In genomic region chr6:3470706-3471105, GRCm38 (mm10) we compare ENCODE assay signal across 25 mouse cellular contexts. TPM values are rescaled to one million over a fixed set of nuclear protein-coding genes. Genes with fewer than 3 reads are reported as not detected.
"Had no signal": no experiment of that assay in that cellular context is flagged by ENCODE, and none has a peak within 500 bp of the region (broad histone marks: within the 10 kb centered on the region; RNA-seq: fewer than 3 reads in every experiment).

No protein-coding gene starts in this region.

- H3K4me1 ChIP-seq: limb, embryonic 13.5 days; liver, embryonic 12.5 days; liver, embryonic 15.5 days; lung, embryonic 15.5 days; megakaryocyte, embryonic 14.5 days; midbrain, embryonic 10.5 days; midbrain, embryonic 15.5 days; neural tube, embryonic 12.5 days; neural tube, embryonic 15.5 days had no signal

- H3K27me3 ChIP-seq: limb, embryonic 13.5 days; liver, embryonic 12.5 days; liver, embryonic 15.5 days; lung, embryonic 15.5 days; megakaryocyte, embryonic 14.5 days; midbrain, embryonic 15.5 days; neural tube, embryonic 12.5 days; neural tube, embryonic 15.5 days had no signal

- H3K4me3 ChIP-seq: layer of hippocampus, adult 2 months; limb, embryonic 13.5 days; liver, embryonic 12.5 days; liver, embryonic 15.5 days; lung, embryonic 15.5 days; megakaryocyte, embryonic 14.5 days; midbrain, embryonic 10.5 days; midbrain, embryonic 15.5 days; neural tube, embryonic 12.5 days; neural tube, embryonic 15.5 days had no signal

- H3K27ac ChIP-seq: kidney, postnatal 0 days; layer of hippocampus, adult 2 months; limb, embryonic 13.5 days; liver, embryonic 12.5 days; liver, embryonic 15.5 days; lung, embryonic 15.5 days; midbrain, embryonic 10.5 days; midbrain, embryonic 15.5 days; neural tube, embryonic 12.5 days; neural tube, embryonic 15.5 days had no signal

- H3K36me3 ChIP-seq: limb, embryonic 13.5 days; liver, embryonic 12.5 days; liver, embryonic 15.5 days; lung, embryonic 15.5 days; midbrain, embryonic 10.5 days; midbrain, embryonic 15.5 days; neural tube, embryonic 12.5 days; neural tube, embryonic 15.5 days had no signal

- H3K4me2 ChIP-seq: limb, embryonic 13.5 days; liver, embryonic 12.5 days; liver, embryonic 15.5 days; lung, embryonic 15.5 days; midbrain, embryonic 15.5 days; neural tube, embryonic 12.5 days; neural tube, embryonic 15.5 days had no signal

- H3K9me3 ChIP-seq: limb, embryonic 13.5 days; liver, embryonic 12.5 days; liver, embryonic 15.5 days; lung, embryonic 15.5 days; megakaryocyte, embryonic 14.5 days; midbrain, embryonic 10.5 days; midbrain, embryonic 15.5 days; neural tube, embryonic 12.5 days; neural tube, embryonic 15.5 days had no signal

- ATAC-seq: liver, embryonic 12.5 days; midbrain, embryonic 15.5 days had no signal

- H3K9ac ChIP-seq: limb, embryonic 13.5 days; liver, embryonic 12.5 days; liver, embryonic 15.5 days; lung, embryonic 15.5 days; midbrain, embryonic 15.5 days; neural tube, embryonic 12.5 days; neural tube, embryonic 15.5 days had no signal

- DNase-seq: kidney, adult 2 months; kidney, postnatal 36 days; layer of hippocampus, adult 9-11 months; left cerebral cortex, postnatal 4 days; liver; lung, adult 18-20 months; lung, postnatal 10 days; lung, postnatal 36 days; right cerebral cortex, adult 18-20 months; right cerebral cortex, postnatal 14 days; right cerebral cortex, postnatal 4 days; thymus, adult 2 months; thymus, postnatal 14 days; thymus, postnatal 4 days had no signal

RNA-seq across cellular contexts. Expression of gene Hepacam2, which starts 27.4 kb away (rescaled TPM):
- polyA plus RNA-seq: liver, embryonic 15.5 days had no signal
